Mouse (Mus musculus) brain, embryonic 14.5 days (tissue): ENCODE measurements around the gene Letm1. TPM values are rescaled to one million over a fixed set of nuclear protein-coding genes. Genes with fewer than 3 reads are reported as not detected.

ENCODE experiments used
- DNase-seq: peaks from one replicate; pipeline ENCODE4 v3.0.0-alpha.2; 2011; ENCODE audit warnings: low read depth
- CTCF ChIP-seq: fragments of 200-500 bp; IDR thresholded peaks from 2 replicates; pipeline ENCODE4 v1.5.1; 2012; ENCODE audit warnings: inconsistent platforms, mild to moderate bottlenecking, moderate library complexity, borderline replicate concordance; ENCODE audit not compliant: insufficient read depth, insufficient read length; ENCODE audit errors: extremely low read depth
- POLR2A ChIP-seq: fragments of 200-500 bp; IDR thresholded peaks from 2 replicates; pipeline ENCODE4 v1.6.1; 2012; ENCODE audit warnings: mild to moderate bottlenecking, inconsistent platforms, borderline replicate concordance; ENCODE audit not compliant: poor library complexity, insufficient read depth, insufficient read length, severe bottlenecking; ENCODE audit errors: extremely low read depth
- polyA plus RNA-seq: library from polyadenylated mRNA; depleted of rRNA; stranded (reverse); fragments of >200 nt; gene quantifications from 2 replicates; pipeline ENCODE4 v1.2.3, GENCODE M21; 2012

Gene Letm1
- polyA plus RNA-seq, 1 experiment = 54.3 TPM

- TF ChIP-seq CTCF (no peak), POLR2A (no peak)
- DNase-seq = peak; percentile 86
Measured at GRCm38 (mm10) chr5:33703999-33704398, 78.6 kb downstream of the Letm1 start.

GRCm38 (mm10) chr5:33701832-33702231 is 80.8 kb downstream of the Letm1 start:
- TF ChIP-seq POLR2A (no peak), CTCF (no peak)
- no peak for DNase-seq

- TF ChIP-seq CTCF = no peak
- TF ChIP-seq POLR2A = no peak
- DNase-seq = no peak
Measured at GRCm38 (mm10) chr5:33700010-33700409, 82.6 kb downstream of the Letm1 start.

- DNase-seq = no peak
- TF ChIP-seq CTCF (no peak), POLR2A (no peak)
Measured at GRCm38 (mm10) chr5:33698669-33699068, 83.9 kb downstream of the Letm1 start.

GRCm38 (mm10) chr5:33697947-33698512 is 84.6 kb downstream of the Letm1 start:
- DNase-seq = peak; percentile 97
- TF ChIP-seq CTCF = no peak
- no peak for TF ChIP-seq POLR2A

- no peak for TF ChIP-seq CTCF
- TF ChIP-seq POLR2A = no peak
- no peak for DNase-seq
Measured at GRCm38 (mm10) chr5:33697534-33697933, 85.1 kb downstream of the Letm1 start.

- TF ChIP-seq CTCF = no peak
- TF ChIP-seq POLR2A = no peak
Measured at GRCm38 (mm10) chr5:33696430-33696829, 86.2 kb downstream of the Letm1 start.

GRCm38 (mm10) chr5:33695718-33696121 is 86.9 kb downstream of the Letm1 start:
- no peak for TF ChIP-seq CTCF
- no peak for TF ChIP-seq POLR2A
- no peak for DNase-seq

More at GRCm38 (mm10) chr5:33696430-33696829, 86.2 kb downstream of the Letm1 start:
- no peak for DNase-seq

- TF ChIP-seq POLR2A (0 out of 2 replicates have a peak, but pooled peaks have one; percentile 22), CTCF (no peak)
Measured at GRCm38 (mm10) chr5:33694848-33695717, 87.5 kb downstream of the Letm1 start.

GRCm38 (mm10) chr5:33694461-33694847 is 88.2 kb downstream of the Letm1 start:
- TF ChIP-seq POLR2A (no peak), CTCF (no peak)
- DNase-seq = no peak

More at GRCm38 (mm10) chr5:33694848-33695717, 87.5 kb downstream of the Letm1 start:
- DNase-seq = peak; percentile 94

GRCm38 (mm10) chr5:33692393-33692792 is 90.2 kb downstream of the Letm1 start:
- DNase-seq = peak; percentile 89
- TF ChIP-seq CTCF = no peak
- no peak for TF ChIP-seq POLR2A
